Mouse (Mus musculus): ENCODE measurements around the gene Gldc.

Gldc gene

GRCm38 (mm10) chr19:30107221-30107845 lies 67.9 kb downstream of the Gldc start:
- DNase-seq (ENCODE audit: low read depth, low spot score) = no peak

GRCm38 (mm10) chr19:30105045-30105842 lies 70.0 kb downstream of the Gldc start:
- no peak for DNase-seq (ENCODE audit: low read depth, low spot score)

- no peak for DNase-seq (ENCODE audit: low read depth, low spot score)
Observed at GRCm38 (mm10) chr19:30102620-30103019, 72.6 kb downstream of the Gldc start.

GRCm38 (mm10) chr19:30100571-30100970 lies 74.7 kb downstream of the Gldc start:
- no peak for DNase-seq (ENCODE audit: low read depth, low spot score)

GRCm38 (mm10) chr19:30097039-30097438 lies 78.2 kb downstream of the Gldc start:
- no peak for DNase-seq (ENCODE audit: low read depth, low spot score)

- DNase-seq (ENCODE audit: low read depth, low spot score) = no peak
Observed at GRCm38 (mm10) chr19:30096186-30096585, 79.0 kb downstream of the Gldc start.

- DNase-seq (ENCODE audit: low read depth, low spot score) = no peak
Observed at GRCm38 (mm10) chr19:30091644-30092295, 83.5 kb downstream of the Gldc start.

GRCm38 (mm10) chr19:30090163-30090562 lies 85.1 kb downstream of the Gldc start:
- no peak for DNase-seq (ENCODE audit: low read depth, low spot score)

- no peak for DNase-seq (ENCODE audit: low read depth, low spot score)
Observed at GRCm38 (mm10) chr19:30065797-30066196, 109.4 kb downstream of the Gldc start.

GRCm38 (mm10) chr19:30054218-30054617 lies 121.0 kb downstream of the Gldc start:
- no peak for DNase-seq (ENCODE audit: low read depth, low spot score)

GRCm38 (mm10) chr19:30051479-30051878 lies 123.8 kb downstream of the Gldc start:
- DNase-seq (ENCODE audit: low read depth, low spot score) = no peak

GRCm38 (mm10) chr19:30050584-30050983 lies 124.6 kb downstream of the Gldc start:
- no peak for DNase-seq (ENCODE audit: low read depth, low spot score)
